Mouse (Mus musculus) T-cell, adult 2 months (primary cell): ENCODE measurements around the gene Acot5.
A peak's percentile ranks its signal among the peaks of the same experiment; 100 is the strongest.
"Not testable (repeated sequence)": the region's sequence is repeated elsewhere in the genome, so short reads cannot be mapped to it uniquely, and the experiment has no call there.

Experiments used
- DNase-seq: peaks from one replicate; pipeline ENCODE4 v3.0.0; 2022; ENCODE audit warnings: low spot score

Gene Acot5

DNA sequence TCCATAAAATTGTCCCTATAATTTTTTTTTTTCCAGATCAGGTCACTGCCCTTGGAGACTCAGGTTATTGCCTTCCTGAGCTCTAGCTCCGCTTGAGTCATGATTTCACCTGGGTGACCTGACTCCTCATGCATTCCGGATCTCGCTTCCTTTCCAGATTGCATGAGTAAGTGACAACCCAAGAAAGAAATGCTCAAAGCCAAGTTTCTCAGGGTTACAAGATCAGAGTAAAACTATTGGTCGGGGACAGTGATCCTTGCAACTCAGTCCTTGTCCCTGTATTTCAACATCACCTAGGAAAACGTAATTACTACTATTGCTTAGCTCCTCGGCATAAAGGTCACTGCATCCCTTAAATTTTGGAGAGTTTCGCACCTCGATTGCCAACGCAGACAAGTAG lies at the start of gene Acot5:
Gene Acot5 (plus strand): TSS at position 340 of the 400 bp plus-strand sequence.
- no peak for DNase-seq

DNA sequence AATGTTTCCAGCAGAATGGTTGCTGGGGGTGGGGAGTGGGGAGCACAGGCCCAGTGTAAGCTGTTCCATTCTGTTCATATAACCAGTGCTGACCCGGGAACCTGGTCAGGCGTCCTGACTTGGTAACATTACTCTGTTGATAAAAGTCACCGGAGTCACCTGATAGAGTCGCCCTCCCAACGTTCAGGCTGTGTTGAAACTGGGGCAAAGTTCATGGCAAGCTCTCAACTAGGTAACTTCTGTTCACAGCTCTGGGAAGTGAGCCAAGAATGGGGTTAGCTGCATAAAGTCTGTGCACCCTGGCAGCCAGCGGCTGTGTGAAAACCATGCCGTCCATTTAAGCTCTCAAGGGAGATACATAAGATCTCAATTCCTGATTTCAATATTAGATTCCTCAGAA lies 48.6 kb upstream of the Acot5 start:
- not testable (repeated sequence) for DNase-seq

DNA sequence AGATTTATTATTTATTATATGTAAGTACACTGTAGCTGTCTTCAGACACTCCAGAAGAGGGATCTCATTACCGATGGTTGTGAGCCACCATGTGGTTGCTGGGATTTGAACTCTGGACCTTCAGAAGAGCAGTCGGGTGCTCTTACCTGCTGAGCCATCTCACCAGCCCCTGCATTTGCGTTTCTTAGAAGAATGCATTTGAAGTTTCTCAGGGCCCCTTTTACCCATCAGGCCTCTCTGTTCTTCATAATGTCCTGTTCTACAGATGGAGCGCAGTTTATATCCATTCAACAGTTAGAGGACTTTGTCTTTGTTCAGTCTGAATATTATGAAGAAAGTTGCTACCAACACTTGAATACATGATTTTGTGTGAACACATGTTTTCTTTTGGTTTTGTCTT lies 46.9 kb upstream of the Acot5 start:
- not testable (repeated sequence) for DNase-seq

DNA sequence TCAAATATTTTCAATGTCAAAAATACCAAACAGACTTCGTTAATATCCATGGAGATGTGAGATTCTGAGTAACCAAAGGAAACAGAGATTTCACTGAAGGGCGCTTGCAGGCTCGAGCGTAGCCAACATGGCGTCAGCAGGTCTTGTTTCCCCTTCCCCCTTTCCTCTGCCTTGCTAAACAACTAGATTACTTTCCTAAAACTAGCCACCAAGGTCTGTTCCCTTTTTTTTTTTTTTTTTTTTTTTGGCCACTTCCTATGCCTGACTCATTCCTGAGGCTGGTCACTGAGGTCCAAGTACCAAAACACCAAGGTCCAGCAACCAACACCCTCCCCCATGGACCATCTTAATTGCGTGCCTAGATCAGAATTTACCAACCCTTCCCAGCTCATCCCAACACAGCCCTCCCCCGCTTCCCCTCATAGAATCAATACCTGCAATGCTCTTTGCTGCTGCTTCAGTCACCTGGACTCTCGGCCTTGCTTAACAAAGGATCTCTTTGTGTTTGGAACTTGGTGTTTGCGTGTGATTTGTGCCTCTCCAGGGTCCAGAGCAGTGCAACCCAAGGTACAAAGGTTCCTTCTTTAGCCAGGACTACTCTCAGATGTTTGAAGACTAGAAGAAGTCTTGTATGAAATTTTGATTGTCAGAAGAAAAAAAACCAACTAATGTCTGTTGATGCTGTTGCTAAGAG lies 45.9 kb upstream of the Acot5 start:
- DNase-seq, result no peak

DNA sequence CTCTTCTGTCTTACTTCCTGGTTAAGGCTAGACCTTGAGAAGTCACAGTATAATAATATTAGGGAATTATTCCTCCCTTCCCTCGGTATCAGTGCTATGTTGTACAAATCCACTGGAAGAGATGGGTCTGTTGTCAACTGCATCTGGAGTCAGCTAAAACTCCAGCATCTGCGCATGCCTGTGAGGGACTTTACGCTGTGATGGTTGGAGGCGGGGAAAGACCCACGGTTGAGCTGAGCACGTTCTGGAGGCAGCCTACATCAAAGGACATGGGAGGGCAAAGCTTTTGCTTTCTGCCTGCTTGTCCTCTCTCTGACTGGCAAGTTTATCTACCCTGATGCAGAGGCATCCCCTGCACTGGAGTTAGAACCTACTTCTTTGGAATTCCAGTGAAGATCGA lies 43.2 kb upstream of the Acot5 start:
- DNase-seq, result no peak

DNA sequence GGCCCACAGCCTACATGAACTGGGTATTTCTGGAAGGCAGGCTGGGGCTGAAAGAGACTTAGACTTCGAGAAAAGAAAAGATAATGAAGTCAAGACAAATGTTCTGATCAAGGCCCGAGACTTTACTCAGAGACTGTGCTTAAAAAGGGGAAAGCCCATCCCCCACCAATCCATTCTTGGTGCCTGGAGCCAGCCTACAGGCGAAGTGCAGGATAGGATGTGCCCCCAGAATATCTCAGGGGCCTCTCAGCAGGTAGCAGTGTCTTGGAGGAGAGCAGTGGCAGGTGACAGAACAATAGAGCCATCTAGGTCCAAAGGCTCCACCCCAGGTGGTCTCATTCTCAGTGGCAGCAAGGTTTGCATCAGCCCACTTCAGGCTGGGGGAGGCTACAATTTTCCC lies 40.8 kb upstream of the Acot5 start:
- not testable (repeated sequence) for DNase-seq

DNA sequence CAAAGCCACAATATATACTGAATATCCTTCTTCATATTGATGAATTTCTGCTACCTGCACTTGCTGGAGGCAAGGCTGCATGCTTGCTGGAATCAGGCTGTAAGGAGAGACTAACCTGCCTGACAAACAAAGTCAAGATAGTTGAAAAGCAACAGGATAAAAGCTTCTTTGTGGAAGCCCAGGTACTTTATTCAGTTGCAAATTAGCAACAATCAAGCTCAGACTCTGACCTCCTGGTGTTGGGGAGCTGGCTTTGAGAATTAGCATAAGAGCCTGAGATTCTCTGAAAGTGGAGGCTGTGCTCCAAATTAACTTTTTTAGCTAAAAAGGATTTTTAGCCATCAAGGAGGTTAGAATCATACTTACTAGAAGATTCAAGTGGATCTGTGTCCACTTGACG lies 40.1 kb upstream of the Acot5 start:
- not testable (repeated sequence) for DNase-seq

DNA sequence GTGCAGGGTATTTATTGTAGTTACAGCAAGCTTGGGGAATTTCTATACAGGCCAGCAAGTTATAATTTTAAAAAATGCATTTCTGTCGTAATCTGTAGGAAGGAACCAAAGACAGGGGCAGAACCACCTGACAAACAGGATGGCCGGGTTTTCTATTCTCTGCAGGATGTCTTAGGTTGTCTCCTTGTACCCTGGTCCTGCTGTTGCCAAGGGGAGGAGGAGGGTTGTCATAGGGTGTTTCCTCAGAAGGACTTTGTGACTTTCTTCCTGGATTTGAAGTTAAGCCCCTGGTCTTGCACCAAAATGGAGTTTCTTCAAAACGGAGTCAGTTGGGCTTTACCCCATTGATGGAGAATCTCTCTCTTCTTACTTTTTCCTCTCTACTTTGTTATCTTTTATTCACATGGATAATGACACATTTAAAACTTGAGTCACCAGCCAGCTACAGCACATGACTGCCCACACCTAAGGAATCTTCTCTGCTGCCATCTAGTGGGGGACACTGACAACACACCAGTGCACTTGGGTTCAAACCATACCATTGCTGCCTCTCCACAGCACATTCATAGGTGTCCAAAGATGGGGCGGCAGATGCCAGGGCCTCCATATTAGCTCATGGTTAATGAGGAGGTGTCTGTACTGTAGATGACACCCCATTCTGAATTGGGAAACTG lies 38.3 kb upstream of the Acot5 start:
- peak; percentile 75 for DNase-seq

DNA sequence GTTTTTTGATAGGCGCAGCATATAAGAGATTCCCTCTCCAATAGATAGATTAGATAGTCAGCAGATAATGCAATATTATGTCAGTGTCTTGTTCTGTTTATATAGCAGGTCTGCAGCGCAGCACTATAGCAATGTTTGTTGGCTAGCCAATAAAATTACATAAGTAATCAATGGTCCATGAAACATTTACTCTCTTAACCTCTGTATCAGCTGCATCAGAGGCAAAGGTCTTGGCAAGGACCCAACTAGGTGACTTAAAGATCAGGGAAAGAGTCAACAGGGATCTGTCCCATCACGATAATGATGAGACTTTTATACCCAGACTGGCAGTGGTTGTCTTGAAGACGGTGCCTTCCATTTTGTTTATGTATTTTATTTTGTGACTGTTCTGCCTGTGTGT lies 36.3 kb upstream of the Acot5 start:
- no peak for DNase-seq

DNA sequence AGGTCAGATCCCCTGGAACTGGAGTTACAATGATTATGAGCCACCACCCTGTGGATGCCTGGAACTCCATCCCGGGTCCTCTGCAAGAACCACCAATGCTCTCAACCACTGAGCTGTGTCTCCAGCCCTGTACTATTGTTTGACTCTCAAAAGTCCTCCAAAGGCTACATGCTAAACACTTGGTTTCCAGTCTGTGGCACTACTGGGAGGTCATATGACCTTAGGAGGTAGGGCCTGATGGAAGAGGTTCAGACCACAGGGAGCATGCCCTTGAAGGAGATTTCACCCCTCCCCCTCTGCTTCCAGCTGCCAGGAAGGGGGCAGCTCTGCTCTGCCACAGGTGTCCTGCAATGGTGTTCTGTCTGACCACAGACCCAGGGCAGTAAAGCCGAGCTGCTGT lies 35.8 kb upstream of the Acot5 start:
- not testable (repeated sequence) for DNase-seq

DNA sequence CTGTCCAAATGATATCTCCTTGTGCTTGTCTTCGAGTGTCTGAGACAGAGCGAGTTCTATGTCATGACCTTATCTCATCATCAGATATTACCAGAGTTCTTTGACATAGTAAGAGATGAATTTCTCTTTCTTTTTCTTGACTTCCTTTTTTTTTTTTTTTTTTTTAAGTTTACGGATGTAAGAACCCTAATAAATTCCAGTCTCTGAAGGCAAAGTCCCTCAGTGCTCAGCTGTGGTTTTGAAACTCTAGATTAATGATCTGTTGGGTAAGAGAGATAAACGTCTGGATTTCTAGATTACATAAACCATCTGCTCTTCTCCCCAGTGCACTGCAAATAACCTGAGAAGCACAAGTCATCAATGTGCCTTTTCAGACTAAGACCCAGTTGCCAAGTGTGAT lies 35.0 kb upstream of the Acot5 start:
- no peak for DNase-seq

DNA sequence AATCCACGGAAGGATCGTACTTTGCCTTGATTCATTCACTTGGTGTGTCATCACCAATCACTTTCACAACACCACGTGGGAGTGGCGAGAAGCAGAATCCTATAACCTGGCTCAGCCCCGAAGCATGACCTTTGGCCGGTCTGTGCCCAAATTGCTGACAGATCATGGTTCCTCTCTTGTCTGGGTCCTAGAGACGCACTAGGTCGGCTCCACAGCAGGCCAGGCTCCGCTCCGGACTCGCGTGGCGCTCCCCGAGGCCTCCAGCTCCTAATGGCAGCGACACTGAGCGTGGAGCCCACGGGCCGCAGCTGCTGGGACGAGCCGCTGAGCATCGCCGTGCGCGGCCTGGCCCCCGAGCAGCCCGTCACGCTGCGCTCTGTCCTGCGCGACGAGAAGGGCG lies 30.9 kb upstream of the Acot5 start, which contains the start of gene Acot4:
Gene Acot4 (plus strand): TSS at position 139 of the 400 bp plus-strand sequence.
- DNase-seq, result peak; percentile 2

DNA sequence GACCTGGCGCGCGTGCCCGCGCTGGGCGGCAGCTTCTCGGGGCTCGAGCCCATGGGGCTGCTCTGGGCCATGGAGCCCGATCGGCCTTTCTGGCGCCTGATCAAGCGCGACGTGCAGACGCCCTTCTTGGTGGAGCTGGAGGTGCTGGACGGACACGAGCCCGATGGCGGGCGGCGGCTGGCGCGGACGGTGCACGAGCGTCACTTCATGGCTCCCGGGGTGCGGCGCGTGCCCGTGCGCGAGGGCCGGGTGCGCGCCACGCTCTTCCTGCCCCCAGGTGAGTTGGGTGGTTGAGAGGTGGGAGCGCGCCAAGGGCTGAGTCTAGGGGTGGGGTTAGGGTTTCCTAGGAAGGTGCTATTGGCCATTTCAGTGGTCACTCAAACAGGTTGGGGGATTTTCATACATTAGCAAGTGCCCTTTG lies 30.4 kb upstream of the Acot5 start, which contains the start of gene Gm49366:
Gene Gm49366 (plus strand): TSS at position 245 of the 421 bp plus-strand sequence.
- DNase-seq, result peak; percentile 8

DNA sequence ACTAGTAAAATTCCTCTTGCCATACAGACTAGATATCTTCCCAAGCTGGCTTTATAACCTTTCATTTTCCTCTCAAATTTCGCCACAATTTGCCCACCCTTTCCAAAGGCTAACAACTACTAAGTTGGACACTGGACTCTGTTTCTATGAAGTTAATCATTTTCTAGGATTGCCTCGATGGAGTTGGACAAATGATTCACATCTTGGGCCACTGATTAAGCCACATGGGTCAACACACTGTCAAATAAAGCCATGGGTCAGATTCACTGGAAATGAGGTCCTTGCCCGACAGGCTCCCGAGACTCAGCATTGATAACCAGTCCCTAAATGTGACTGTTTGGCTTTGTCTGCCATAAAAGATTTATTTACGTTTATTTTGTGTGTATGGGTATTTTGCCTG lies 26.9 kb upstream of the Acot5 start:
- no peak for DNase-seq

DNA sequence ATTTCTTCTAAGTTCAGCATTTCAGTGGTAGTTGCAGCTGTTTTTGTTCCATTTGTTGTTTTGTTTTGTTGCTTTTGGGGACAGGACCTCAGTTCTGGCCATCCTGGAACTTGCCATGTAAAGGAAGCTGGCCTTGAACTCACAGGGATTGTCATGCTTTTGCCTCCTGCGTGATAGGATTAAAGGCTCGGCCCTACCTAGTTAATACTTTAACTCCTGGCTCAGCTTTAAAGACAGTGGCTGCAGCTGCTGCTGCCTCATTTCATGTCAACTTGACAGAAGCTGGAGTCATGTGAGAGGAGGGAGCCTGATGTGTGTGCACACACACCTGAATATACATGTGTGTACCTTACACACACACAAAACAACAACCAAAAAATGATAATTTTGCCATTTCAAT lies 25.1 kb upstream of the Acot5 start:
- no peak for DNase-seq

DNA sequence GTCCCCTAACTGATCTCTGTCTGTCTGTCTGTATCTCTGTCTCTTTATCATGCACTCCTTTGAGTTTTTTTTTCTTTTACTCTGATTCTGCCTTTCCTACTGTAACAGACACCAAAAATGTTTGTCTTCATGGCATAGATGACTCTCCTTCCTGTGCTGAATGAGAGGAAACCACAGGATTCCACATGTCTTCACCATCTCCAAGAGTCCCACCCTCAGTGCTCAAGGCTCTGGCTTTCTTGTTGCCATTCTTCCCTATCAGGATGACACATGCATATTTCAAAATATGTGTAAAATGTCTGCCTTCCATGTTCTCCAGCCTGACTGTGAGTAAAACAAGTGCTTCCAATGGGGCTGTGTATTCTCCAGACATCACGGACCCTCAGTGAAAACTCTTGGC lies 22.2 kb upstream of the Acot5 start:
- no peak for DNase-seq

DNA sequence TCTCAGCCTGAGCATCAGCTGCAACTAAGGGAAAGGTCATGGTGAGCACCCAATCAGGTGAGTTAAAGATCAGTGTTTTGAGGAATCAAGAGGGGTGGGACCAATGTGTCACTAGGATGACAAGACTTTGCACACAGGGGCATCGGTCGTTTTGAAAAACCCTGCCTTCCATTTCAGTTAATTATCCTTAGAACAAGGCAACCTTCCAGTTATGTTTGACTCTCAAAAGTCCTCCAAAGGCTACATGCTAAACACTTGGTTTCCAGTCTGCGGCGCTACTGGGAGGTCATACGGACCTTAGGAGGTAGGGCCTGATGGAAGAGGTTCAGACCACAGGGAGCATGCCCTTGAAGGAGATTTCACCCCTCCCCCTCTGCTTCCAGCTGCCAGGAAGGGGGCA lies 18.4 kb upstream of the Acot5 start:
- DNase-seq, result not testable (repeated sequence)

DNA sequence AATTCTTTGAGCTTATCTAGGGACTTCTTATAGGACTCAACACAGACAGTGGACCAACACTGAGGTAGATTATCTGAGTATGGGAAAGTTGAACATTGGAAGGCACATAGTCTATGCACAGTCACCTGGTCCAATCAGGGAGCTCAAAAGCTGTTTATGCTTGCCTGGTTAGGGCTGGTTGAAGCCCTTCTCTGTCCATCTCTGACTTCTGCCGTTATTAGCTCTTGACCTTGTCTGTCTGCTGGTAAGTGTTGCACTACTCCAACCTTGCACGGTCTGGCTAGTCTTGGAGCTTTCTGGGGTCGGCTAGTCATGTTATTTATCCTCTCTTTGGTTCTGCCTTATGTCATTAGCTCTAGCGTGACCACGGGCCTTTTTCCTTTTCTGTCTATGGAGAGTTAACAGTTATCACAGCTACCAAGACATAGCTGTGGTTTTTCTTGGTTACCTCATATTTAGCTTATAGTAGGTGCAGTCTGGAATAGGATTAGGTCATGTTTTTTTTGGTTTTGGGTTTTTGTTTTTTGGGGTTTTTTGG lies 17.1 kb upstream of the Acot5 start, which contains the start of gene Acot3:
Gene Acot3 (plus strand): TSS at position 208 of the 538 bp plus-strand sequence.
- DNase-seq, result no peak

DNA sequence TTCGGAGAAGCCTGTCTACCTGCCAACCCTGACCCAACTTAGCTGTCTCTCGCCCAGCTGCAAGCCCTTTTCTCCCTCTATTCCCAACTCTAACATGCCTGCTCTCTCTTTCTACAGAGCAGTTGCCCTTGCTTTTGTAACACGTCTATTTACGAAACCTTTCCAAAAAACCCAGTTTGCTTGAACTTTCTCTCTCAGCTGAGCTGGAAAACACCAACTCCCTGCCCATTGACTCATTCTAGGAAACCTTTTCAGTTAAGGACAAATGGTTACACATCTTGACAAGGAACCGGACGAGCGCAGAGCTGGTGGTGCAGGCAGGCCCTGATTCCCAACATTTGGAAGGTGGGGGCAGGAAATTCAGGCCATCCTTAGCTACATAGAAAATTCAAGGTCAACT lies 16.5 kb upstream of the Acot5 start:
- no peak for DNase-seq

DNA sequence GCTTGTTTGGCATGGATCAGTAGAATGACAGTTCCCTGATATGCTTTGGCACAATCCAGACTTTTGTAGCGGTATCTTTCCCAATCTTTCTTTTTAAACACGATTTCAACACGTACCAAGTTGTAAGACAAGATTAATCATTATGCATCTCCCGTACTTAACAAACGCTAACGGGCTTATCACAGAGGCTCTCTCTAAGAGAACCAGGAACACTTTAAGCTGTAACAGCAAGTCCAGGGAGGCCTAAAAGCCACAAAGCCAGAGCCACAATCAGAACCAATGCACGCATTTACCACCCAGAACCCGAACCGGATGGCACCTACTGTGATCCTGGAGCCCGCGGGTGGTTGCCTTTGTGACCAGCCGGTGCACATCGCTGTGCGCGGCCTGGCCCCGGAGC lies 16.0 kb upstream of the Acot5 start:
- DNase-seq, result no peak

DNA sequence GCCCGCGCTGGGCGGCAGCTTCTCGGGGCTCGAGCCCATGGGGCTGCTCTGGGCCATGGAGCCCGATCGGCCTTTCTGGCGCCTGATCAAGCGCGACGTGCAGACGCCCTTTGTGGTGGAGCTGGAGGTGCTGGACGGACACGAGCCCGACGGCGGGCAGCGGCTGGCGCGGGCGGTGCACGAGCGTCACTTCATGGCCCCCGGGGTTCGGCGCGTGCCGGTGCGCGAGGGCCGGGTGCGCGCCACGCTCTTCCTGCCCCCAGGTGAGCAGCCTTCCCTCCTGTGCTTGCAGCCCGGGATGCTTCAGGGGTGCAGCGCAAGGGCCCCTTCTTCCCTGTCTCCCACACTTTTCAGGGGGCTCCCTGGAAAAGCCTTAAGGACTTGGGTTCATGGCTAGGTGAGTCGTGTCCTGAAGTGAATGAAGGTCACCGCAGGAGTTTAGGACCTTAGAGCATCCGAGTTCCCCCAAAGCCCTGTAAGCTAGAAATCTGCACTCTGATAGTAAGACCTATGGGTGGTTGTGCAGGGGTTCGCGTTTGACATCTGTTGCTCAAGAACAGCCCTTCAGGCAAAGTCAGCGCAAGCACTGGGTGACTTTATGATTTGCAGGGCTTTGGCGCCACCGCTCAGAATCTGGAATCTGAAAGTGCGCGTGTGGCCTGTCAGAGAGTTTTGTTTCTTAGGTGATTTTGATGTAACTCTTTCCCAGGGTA lies 15.3 kb upstream of the Acot5 start:
- DNase-seq, result no peak

DNA sequence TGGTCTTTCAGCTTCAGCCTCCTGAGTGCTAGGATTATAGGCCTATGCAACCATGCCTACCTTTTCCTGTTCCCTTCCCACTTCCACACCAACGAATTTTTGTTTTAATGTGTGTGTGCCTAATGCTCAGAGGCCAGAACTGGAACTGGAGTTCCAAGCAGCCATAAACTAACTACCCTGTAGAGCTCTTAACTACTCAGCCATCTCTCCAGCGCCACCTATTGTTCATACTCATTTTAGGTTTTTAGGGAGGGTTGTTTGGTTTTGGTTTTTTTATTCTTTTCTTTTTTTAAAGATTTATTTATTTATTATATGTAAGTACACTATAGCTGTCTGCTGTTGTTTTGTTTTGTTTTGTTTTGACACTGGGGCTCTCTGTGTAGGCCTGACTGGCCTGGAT lies 8.2 kb upstream of the Acot5 start:
- DNase-seq, result peak; percentile 10

DNA sequence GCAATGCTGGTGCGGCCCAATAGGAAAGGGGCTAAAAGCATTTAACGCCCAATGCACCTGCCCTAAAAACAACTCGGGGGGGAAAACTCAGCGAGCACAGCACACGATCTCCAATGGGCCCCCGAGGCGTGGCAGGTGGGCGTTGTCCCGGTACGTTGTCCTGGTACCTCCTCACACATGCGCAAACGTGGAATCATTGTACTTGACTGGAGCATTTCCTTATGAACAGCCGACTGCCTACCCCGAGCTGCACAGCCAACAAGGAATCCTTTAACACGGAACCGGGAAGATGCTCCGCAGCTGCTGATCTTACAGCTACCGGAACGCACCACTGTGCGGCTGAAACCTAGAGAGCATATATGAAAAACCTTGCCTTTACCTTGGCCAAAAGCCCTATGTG lies 6.8 kb upstream of the Acot5 start:
- no peak for DNase-seq
